In genomic region chr4:131100093-131100795, GRCm38 (mm10) we compare ENCODE assay signal across 9 mouse cellular contexts.
DNase-seq lines count a peak whose midpoint lies in the region; ATAC-seq lines count a peak whose summit lies in the region.
"Had no signal": no experiment of that assay in that cellular context is flagged by ENCODE, and none has a peak within 500 bp of the region (broad histone marks: within the 10 kb centered on the region; RNA-seq: fewer than 3 reads in every experiment).

No protein-coding gene starts in this region.

- 0 out of 2 replicates have a peak, but pooled peaks have one; percentile 42 for ATAC-seq in kidney, embryonic 16.5 days (ENCODE audit: low FRiP score, low TSS enrichment)
- ATAC-seq in midbrain, embryonic 16.5 days: no peak

- no peaks in the 10 kb centered on the region for H3K4me1 ChIP-seq in kidney, embryonic 16.5 days (ENCODE audit: insufficient read depth, low read length)
- H3K4me1 ChIP-seq in midbrain, embryonic 16.5 days (ENCODE audit: control insufficient read depth, insufficient read depth, low read length): 0 out of 2 replicates have a peak, but pooled peaks cover 5% of the 10 kb centered on the region

- no peak for DNase-seq in kidney, adult 18-20 months
- peak; percentile 13 for DNase-seq in WW6 (ENCODE audit: low read depth, low spot score)
- peak; percentile 23 for DNase-seq in forelimb bud, embryonic 11.5 days (ENCODE audit: low read depth, low spot score)
- no peak for DNase-seq in cerebellum, postnatal 36 days
- DNase-seq in cerebellum, adult 11-12 months: no peak
- DNase-seq in thymus, postnatal 36 days: no peak

- no peak overlapping the region for H3K9ac ChIP-seq in kidney, embryonic 16.5 days (replicated peaks; ENCODE audit: low read length)
- H3K9ac ChIP-seq in midbrain, embryonic 16.5 days (ENCODE audit: low read depth, low read length): no peak overlapping the region

- H3K4me2 ChIP-seq in kidney, embryonic 16.5 days (replicated peaks; ENCODE audit: low read depth, low read length): peak overlapping the region; percentile 47
- peak overlapping the region; percentile 18 for H3K4me2 ChIP-seq in midbrain, embryonic 16.5 days (ENCODE audit: low read length)

- H3K36me3 ChIP-seq in kidney, embryonic 16.5 days (ENCODE audit: insufficient read depth, low read length): no peaks in the 10 kb centered on the region
- no peaks in the 10 kb centered on the region for H3K36me3 ChIP-seq in midbrain, embryonic 16.5 days (ENCODE audit: control insufficient read depth, insufficient read depth, low read length)

- no peak overlapping the region for H3K27ac ChIP-seq in kidney, embryonic 16.5 days (ENCODE audit: low read length)
- H3K27ac ChIP-seq in midbrain, embryonic 16.5 days (ENCODE audit: low read length): no peak overlapping the region

- WGBS in kidney, embryonic 16.5 days: 35% methylated on average over 10 of the region's 10 CpGs
- 44% methylated on average over 10 of the region's 10 CpGs for WGBS in midbrain, embryonic 16.5 days

- no peaks in the 10 kb centered on the region for H3K27me3 ChIP-seq in kidney, embryonic 16.5 days (ENCODE audit: insufficient read depth, low read length)
- no peaks in the 10 kb centered on the region; the same call in 1 of the 2 replicates for H3K27me3 ChIP-seq in midbrain, embryonic 16.5 days (ENCODE audit: control insufficient read depth, insufficient read depth, low read depth, low read length)

- H3K9me3 ChIP-seq in kidney, embryonic 16.5 days (ENCODE audit: low read length): no peaks in the 10 kb centered on the region
- H3K9me3 ChIP-seq in midbrain, embryonic 16.5 days (replicated peaks; ENCODE audit: control insufficient read depth, low read length, poor library complexity, severe bottlenecking): no peaks in the 10 kb centered on the region

- H3K4me3 ChIP-seq in kidney, embryonic 16.5 days (ENCODE audit: low read length): peak overlapping the region; percentile 16
- H3K4me3 ChIP-seq in midbrain, embryonic 16.5 days (ENCODE audit: low read depth, low read length): no peak overlapping the region
- H3K4me3 ChIP-seq: myocyte had no signal

Comparison
In these comparisons a context has a peak if more than half of its experiments do, and no peak if none do; other contexts are left out.
1. DNase-seq: peak in WW6 (single experiment) and forelimb bud, embryonic 11.5 days (single experiment); none in kidney, adult 18-20 months (single experiment), cerebellum, postnatal 36 days (0 of 2), cerebellum, adult 11-12 months (single experiment) and thymus, postnatal 36 days (0 of 2).